Comparison of ENCODE assay signal across 8 mouse cellular contexts in the genomic region with DNA sequence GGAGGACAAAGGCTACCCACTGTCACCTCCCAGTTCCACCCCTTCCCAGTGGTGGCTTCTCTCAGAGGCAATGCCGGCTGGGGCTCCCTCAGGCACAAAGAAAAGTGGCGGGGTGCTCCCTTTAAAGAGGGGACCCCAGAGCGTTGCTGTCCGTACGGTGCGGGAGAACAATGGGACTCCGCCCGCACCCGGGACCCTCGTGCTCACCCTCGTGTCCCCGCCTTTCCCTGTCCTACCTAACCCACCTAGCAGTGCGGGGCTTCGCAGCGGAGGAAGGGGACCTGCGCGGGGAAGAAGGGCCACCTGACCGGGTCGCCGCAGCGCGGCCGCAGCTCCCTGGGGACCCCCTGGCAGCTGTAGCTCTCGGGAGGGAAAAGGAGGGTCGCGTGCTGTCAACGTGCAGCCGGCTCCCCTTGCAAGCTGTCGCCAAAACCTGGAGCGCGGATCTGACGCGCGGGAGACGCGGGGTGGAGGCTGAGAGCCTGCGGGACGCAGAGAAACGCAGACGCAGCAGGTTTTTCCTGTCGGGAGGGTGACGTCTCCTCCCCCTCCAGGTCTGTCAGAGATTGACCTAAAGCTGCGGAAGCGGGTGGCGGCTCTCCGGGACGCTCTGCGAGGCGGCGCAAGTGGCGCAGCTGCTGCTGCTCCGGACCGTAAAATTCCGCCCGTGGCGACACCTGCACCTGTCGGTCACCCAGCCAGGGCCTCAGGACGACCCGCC. TPM values are rescaled to one million over a fixed set of nuclear protein-coding genes. Genes with fewer than 3 reads are reported as not detected.
A peak's percentile ranks its signal among the peaks of the same experiment; 100 is the strongest.
DNase-seq lines count a peak whose midpoint lies in the region; ATAC-seq lines count a peak whose summit lies in the region.

No protein-coding gene starts in this region.

- intact Hi-C loops in gastrocnemius, postnatal 14 days (cut with DNase I; ENCODE audit: low total_unique reads): no loop called here
- intact Hi-C loops in left cerebral cortex, postnatal 4 days (cut with DNase I): loop anchor here (10.0 kb wide), 2 partner anchors 141 to 209 kb away; no protein-coding TSS in a partner anchor

- H3K9ac ChIP-seq in intestine, embryonic 15.5 days: peak overlapping the region; percentile 66

- H3K4me1 ChIP-seq in intestine, embryonic 15.5 days (replicated peaks): peaks cover 13% of the 10 kb centered on the region
- peaks cover 34% of the 10 kb centered on the region for H3K4me1 ChIP-seq in midbrain, embryonic 10.5 days

- H3K4me2 ChIP-seq in intestine, embryonic 15.5 days (replicated peaks): peak overlapping the region; percentile 85

- no peaks in the 10 kb centered on the region for H3K36me3 ChIP-seq in intestine, embryonic 15.5 days
- no peaks in the 10 kb centered on the region for H3K36me3 ChIP-seq in midbrain, embryonic 10.5 days

- ATAC-seq in intestine, embryonic 15.5 days: peak; percentile 64

- peaks cover 5% of the 10 kb centered on the region for H3K27me3 ChIP-seq in intestine, embryonic 15.5 days (replicated peaks)
- peaks cover 83% of the 10 kb centered on the region for H3K27me3 ChIP-seq in midbrain, embryonic 10.5 days (ENCODE audit: low read depth, poor library complexity, severe bottlenecking)

- H3K4me3 ChIP-seq in intestine, embryonic 15.5 days (replicated peaks): peak overlapping the region; percentile 71
- peak overlapping the region; percentile 67 for H3K4me3 ChIP-seq in midbrain, embryonic 10.5 days

- WGBS in intestine, embryonic 15.5 days: under 1% methylated on average over 55 of the region's 59 CpGs
- WGBS in midbrain, embryonic 10.5 days: under 1% methylated on average over 59 of the region's 59 CpGs

- DNase-seq in adrenal gland, adult 2 months: peak; percentile 76
- DNase-seq in embryo, embryonic 10.5 days (ENCODE audit: low spot score): peak; percentile 72
- peak; percentile 73 for DNase-seq in gastrocnemius, postnatal 14 days
- DNase-seq in left cerebral cortex, postnatal 4 days: peak; percentile 69
- DNase-seq in midbrain, embryonic 10.5 days (ENCODE audit: low spot score): peak; percentile 78
- peak; percentile 60 to 73 for DNase-seq in right cerebral cortex, postnatal 36 days (ENCODE audit: low spot score in 2 of 2)
- peak; percentile 74 for DNase-seq in yolk sac, embryonic 10.5 days (ENCODE audit: low spot score)

- H3K27ac ChIP-seq in intestine, embryonic 15.5 days: peak overlapping the region; percentile 79
- H3K27ac ChIP-seq in midbrain, embryonic 10.5 days (replicated peaks): peak overlapping the region; percentile 89

- H3K9me3 ChIP-seq in intestine, embryonic 15.5 days: no peaks in the 10 kb centered on the region
- H3K9me3 ChIP-seq in midbrain, embryonic 10.5 days (replicated peaks): no peaks in the 10 kb centered on the region

RNA-seq across cellular contexts. Expression of gene Cdc42ep3, which starts 0.5 kb away (rescaled TPM):
- 10 to 100 TPM in 1 of 2 experiments, 1 to 10 TPM in 1; 6.9 to 11.9 TPM for total RNA-seq in adrenal gland, adult 2 months (2021)
- polyA plus RNA-seq in adrenal gland, adult 2 months (2012; rRNA removed): 3.9 and 4.9 TPM in 2 replicates
- total RNA-seq in gastrocnemius, postnatal 14 days (2021): 10 to 100 TPM; 24.0 to 27.3 TPM
- 41.8 and 45.7 TPM in 2 replicates for polyA plus RNA-seq in intestine, embryonic 15.5 days (2015; fragmentation: Nextera tagmentation; extraction: Ambion mirVana)
- 10 to 100 TPM; 43.4 to 53.3 TPM for total RNA-seq in left cerebral cortex, postnatal 4 days (2021)
- polyA plus RNA-seq in midbrain, embryonic 10.5 days (2016; fragmentation: Nextera tagmentation; extraction: Ambion mirVana): 13.7 and 14.7 TPM in 2 replicates

Comparison
In these comparisons a context has a peak if more than half of its experiments do, and no peak if none do; other contexts are left out.
1. Peak in every context shown above with its lines: DNase-seq, ATAC-seq, H3K4me3 ChIP-seq and H3K27ac ChIP-seq.